Mouse (Mus musculus): ENCODE data around the gene Tulp2. TPM values are rescaled to one million over a fixed set of nuclear protein-coding genes. Genes with fewer than 3 reads are reported as not detected.
A peak's percentile ranks its signal among the peaks of the same experiment; 100 is the strongest.

Gene Tulp2
- polyA plus RNA-seq (2014; fragmentation: Nextera tagmentation; extraction: Ambion mirVana): 2.3 and 3.2 TPM in 2 replicates

- peak; percentile 68 for ATAC-seq (replicated peaks; ENCODE audit: low FRiP score)
- no peak within 1 kb of the TSS for H3K27ac ChIP-seq (ENCODE audit: low read depth, low read length)
- H3K4me3 ChIP-seq (ENCODE audit: low read depth, low read length): no peak within 1 kb of the TSS
- H3K27me3 ChIP-seq (replicated peaks; ENCODE audit: control insufficient read depth, insufficient read depth, low read length): no peaks in the 10 kb centered on the region
- H3K9ac ChIP-seq (ENCODE audit: low read depth, low read length): no peak within 1 kb of the TSS
- H3K4me1 ChIP-seq (replicated peaks; ENCODE audit: control insufficient read depth, insufficient read depth, low read length): peaks cover 9% of the 10 kb centered on the region
- H3K36me3 ChIP-seq (ENCODE audit: control insufficient read depth, insufficient read depth, low read length): no peaks in the 10 kb centered on the region
- H3K4me2 ChIP-seq: no peak within 1 kb of the TSS
- H3K9me3 ChIP-seq (ENCODE audit: control insufficient read depth, low read length): no peaks in the 10 kb centered on the region
- 45% methylated on average over 15 of the region's 15 CpGs for WGBS
- DNase-seq (ENCODE audit: low spot score): no peak
Measured at GRCm38 (mm10) chr7:45481374-45481927, at the start of gene Tulp2. Tulp2 (plus strand) TSS chr7:45481877.

DNA sequence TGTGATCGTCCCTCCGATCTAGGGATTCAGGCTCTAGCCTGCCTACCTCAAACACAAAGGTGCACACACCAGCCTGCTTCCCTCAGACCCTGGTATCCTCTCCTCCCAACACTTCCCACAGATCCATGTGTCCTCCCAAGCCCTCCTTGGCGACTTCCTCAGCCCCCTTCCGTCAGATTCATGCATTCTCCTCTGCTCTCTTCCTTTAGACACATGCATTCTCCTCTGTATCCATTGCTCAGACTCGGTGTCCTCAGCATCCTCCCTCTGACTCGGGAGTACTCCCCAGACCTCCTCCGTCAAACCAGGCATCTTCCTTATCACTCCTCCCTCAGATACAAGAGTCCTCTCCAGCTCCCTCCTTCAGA, 47.9 kb upstream of the Tulp2 start:
- 2% methylated on average over 7 of the region's 7 CpGs for WGBS

DNA sequence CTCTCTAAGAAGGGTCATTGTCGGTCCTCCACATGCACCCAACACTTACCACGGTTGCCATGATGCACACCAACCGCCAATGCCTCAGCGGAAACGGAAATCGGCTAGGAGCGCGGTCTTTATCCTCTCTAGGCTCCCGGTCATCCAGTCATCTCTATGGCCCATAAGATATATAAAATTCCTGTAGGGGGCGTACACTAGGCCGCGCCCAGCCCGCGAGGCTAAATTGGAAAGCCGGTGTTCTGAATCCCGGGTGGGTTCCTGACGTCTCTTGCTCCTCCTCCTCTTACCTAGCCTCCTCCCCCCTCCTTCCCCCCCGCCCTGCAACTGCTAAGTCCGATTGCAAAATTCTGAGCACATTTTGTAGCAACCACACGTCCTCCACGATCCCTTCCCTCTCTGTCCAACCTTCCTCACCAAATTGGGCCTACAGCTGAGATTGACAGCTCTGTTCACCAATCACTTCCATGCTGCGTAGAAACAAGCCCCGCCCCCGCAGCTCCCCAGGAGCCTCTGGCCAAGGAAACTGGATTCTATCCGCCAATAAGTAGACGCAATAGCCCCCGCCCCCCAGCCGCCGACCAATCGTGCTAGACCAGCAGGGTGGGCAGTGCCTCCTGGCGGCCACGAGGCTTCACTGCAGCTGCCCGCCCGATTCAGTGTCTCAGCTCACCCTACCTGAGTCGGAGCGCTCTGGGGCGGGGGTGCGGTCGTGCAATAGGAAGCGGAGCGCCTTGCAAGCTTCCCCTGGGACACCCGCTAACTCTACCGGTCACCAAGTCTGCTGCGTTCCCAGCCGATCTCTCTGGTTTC, 47.3 kb upstream of the Tulp2 start, which contains the start of gene Gys1:
Gene Gys1 (plus strand): TSS at position 642 of the 813 bp plus-strand sequence.
- H3K9ac ChIP-seq (ENCODE audit: low read depth, low read length): peak within 1 kb of the TSS; percentile 86
- DNase-seq (ENCODE audit: low spot score): peak; percentile 100
- peaks cover 17% of the 10 kb centered on the region for H3K36me3 ChIP-seq (ENCODE audit: control insufficient read depth, insufficient read depth, low read length)
- no peaks in the 10 kb centered on the region for H3K27me3 ChIP-seq (replicated peaks; ENCODE audit: control insufficient read depth, insufficient read depth, low read length)
- ATAC-seq (replicated peaks; ENCODE audit: low FRiP score): peak; percentile 97
- no peaks in the 10 kb centered on the region for H3K9me3 ChIP-seq (ENCODE audit: control insufficient read depth, low read length)
- H3K4me2 ChIP-seq: peak within 1 kb of the TSS; percentile 89
- peak within 1 kb of the TSS; percentile 83 for H3K4me3 ChIP-seq (ENCODE audit: low read depth, low read length)
- under 1% methylated on average over 45 of the region's 45 CpGs for WGBS
- H3K27ac ChIP-seq (ENCODE audit: low read depth, low read length): peak within 1 kb of the TSS; percentile 81
- peaks cover 32% of the 10 kb centered on the region for H3K4me1 ChIP-seq (replicated peaks; ENCODE audit: control insufficient read depth, insufficient read depth, low read length)

More for the DNA sequence above, 47.9 kb upstream of the Tulp2 start:
- Histone ChIP-seq H3K36me3 (ENCODE audit: control insufficient read depth, insufficient read depth, low read length) (peaks cover 22% of the 10 kb centered on the region), H3K27me3 (replicated peaks; ENCODE audit: control insufficient read depth, insufficient read depth, low read length) (no peaks in the 10 kb centered on the region), H3K4me3 (ENCODE audit: low read depth, low read length) (peak overlapping the region; percentile 83), H3K9me3 (ENCODE audit: control insufficient read depth, low read length) (no peaks in the 10 kb centered on the region), H3K9ac (ENCODE audit: low read depth, low read length) (peak overlapping the region; percentile 86), H3K27ac (ENCODE audit: low read depth, low read length) (peak overlapping the region; percentile 81), H3K4me1 (replicated peaks; ENCODE audit: control insufficient read depth, insufficient read depth, low read length) (peaks cover 32% of the 10 kb centered on the region), H3K4me2 (peak overlapping the region; percentile 89)
- DNase-seq (ENCODE audit: low spot score) (no peak), ATAC-seq (replicated peaks; ENCODE audit: low FRiP score) (no peak)

DNA sequence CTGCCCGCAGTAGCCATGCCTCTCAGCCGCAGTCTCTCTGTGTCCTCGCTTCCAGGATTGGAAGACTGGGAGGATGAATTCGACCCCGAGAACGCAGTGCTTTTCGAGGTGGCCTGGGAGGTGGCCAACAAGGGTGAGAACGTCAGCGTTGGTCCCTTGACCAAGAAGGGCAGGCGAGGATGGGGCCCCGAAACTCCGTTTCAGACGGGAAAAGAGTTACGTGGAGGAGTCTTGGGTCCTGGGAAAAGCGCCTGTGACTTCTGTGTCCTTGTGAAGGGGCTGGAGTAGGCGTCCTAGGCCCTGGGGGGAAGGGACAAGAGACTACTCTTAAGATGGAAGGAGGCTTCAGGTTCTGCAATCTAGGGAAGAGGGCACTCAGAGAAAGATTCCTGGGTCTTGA, 46.6 kb upstream of the Tulp2 start:
- no peaks in the 10 kb centered on the region for H3K27me3 ChIP-seq (replicated peaks; ENCODE audit: control insufficient read depth, insufficient read depth, low read length)
- H3K9me3 ChIP-seq (ENCODE audit: control insufficient read depth, low read length): no peaks in the 10 kb centered on the region
- DNase-seq (ENCODE audit: low spot score) (no peak), ATAC-seq (replicated peaks; ENCODE audit: low FRiP score) (no peak)
- WGBS: 4% methylated on average over 16 of the region's 16 CpGs
- H3K9ac ChIP-seq (ENCODE audit: low read depth, low read length): peak overlapping the region; percentile 78
- peaks cover 32% of the 10 kb centered on the region for H3K4me1 ChIP-seq (replicated peaks; ENCODE audit: control insufficient read depth, insufficient read depth, low read length)
- H3K4me3 ChIP-seq (ENCODE audit: low read depth, low read length): peak overlapping the region; percentile 83
- H3K27ac ChIP-seq (ENCODE audit: low read depth, low read length): peak overlapping the region; percentile 49; the same call in 1 of the 2 replicates
- H3K4me2 ChIP-seq: peak overlapping the region; percentile 89
- peaks cover 10% of the 10 kb centered on the region for H3K36me3 ChIP-seq (ENCODE audit: control insufficient read depth, insufficient read depth, low read length)

GRCm38 (mm10) chr7:45436444-45436843, 45.2 kb upstream of the Tulp2 start:
- WGBS: 88% methylated on average over 5 of the region's 5 CpGs
- Histone ChIP-seq H3K9ac (ENCODE audit: low read depth, low read length) (no peak overlapping the region), H3K27ac (ENCODE audit: low read depth, low read length) (no peak overlapping the region), H3K36me3 (ENCODE audit: control insufficient read depth, insufficient read depth, low read length) (peaks cover 5% of the 10 kb centered on the region; the same call in 1 of the 2 replicates), H3K4me2 (no peak overlapping the region), H3K4me1 (replicated peaks; ENCODE audit: control insufficient read depth, insufficient read depth, low read length) (peaks cover 32% of the 10 kb centered on the region), H3K4me3 (ENCODE audit: low read depth, low read length) (no peak overlapping the region), H3K9me3 (ENCODE audit: control insufficient read depth, low read length) (no peaks in the 10 kb centered on the region), H3K27me3 (replicated peaks; ENCODE audit: control insufficient read depth, insufficient read depth, low read length) (no peaks in the 10 kb centered on the region)
- no peak for ATAC-seq (replicated peaks; ENCODE audit: low FRiP score)
- no peak for DNase-seq (ENCODE audit: low spot score)

DNA sequence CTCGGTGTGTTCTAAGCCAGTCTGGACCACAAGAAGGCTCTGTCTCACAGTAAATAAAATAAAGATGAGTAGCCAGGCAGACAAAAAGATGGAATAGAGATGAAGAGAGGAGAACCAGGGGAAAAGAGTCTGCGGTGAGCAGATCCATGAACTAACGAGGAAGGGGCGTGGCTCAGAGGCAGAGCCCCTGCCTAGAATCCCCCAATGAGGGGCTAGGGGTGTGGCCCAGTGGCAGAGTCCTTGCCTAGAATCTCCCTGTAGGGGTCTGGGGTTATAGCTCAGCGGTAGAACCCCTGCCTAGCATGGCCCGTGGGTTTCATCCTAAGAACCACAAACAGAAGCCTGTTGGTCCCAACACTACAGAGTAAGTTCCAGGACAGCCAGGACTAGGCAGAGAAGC, 44.6 kb upstream of the Tulp2 start:
- ATAC-seq (replicated peaks; ENCODE audit: low FRiP score): no peak
- H3K27ac ChIP-seq (ENCODE audit: low read depth, low read length): 0 out of 2 replicates have a peak overlapping the region, but pooled peaks have one; percentile 17
- no peaks in the 10 kb centered on the region for H3K27me3 ChIP-seq (replicated peaks; ENCODE audit: control insufficient read depth, insufficient read depth, low read length)
- H3K9me3 ChIP-seq (ENCODE audit: control insufficient read depth, low read length): no peaks in the 10 kb centered on the region
- H3K4me3 ChIP-seq (ENCODE audit: low read depth, low read length): 0 out of 2 replicates have a peak overlapping the region, but pooled peaks have one; percentile 8
- WGBS: 31% methylated on average over 6 of the region's 6 CpGs
- H3K4me2 ChIP-seq: 0 out of 2 replicates have a peak overlapping the region, but pooled peaks have one; percentile 4
- H3K9ac ChIP-seq (ENCODE audit: low read depth, low read length): no peak overlapping the region
- DNase-seq (ENCODE audit: low spot score): no peak
- H3K36me3 ChIP-seq (ENCODE audit: control insufficient read depth, insufficient read depth, low read length): peaks cover 3% of the 10 kb centered on the region; the same call in 1 of the 2 replicates
- H3K4me1 ChIP-seq (replicated peaks; ENCODE audit: control insufficient read depth, insufficient read depth, low read length): peaks cover 32% of the 10 kb centered on the region

DNA sequence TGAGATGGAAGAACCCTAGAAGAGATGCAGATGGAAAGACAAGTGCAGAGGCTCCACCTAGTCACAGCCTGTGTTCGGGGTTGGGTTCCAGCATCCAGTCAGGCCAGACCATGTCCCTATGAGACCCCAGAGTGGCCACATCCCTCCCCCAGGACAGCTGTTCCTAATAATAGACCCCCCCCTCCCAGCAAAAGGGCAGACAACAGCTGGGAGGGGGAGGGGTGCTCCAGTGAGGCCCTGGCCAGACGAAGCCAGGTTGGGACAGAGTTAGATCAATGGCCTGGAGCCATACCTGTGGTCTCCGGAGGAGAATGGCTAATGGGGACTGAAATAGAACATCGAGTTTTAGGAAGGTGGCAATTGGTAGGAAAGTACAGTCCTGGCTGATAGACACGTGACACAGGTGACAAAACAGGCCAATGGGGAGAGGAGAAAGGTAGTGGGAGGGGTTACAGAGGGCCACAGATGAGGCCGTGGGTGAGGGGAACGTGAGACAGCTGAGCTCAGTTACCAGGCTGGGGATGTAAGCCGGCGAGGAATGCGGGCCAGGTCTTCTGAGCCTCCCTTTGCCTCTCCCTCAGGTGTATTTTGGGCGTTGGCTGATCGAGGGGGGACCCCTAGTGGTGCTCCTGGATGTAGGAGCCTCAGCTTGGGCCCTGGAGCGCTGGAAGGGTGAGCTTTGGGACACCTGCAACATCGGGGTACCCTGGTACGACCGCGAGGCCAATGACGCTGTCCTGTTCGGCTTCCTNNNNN, 44.0 kb upstream of the Tulp2 start, which contains the start of gene Ruvbl2:
Gene Ruvbl2 (minus strand): TSS at position 576 of the 756 bp plus-strand sequence.
- no peak for DNase-seq (ENCODE audit: low spot score)
- no peaks in the 10 kb centered on the region for H3K9me3 ChIP-seq (ENCODE audit: control insufficient read depth, low read length)
- peaks cover 2% of the 10 kb centered on the region; the same call in 1 of the 2 replicates for H3K36me3 ChIP-seq (ENCODE audit: control insufficient read depth, insufficient read depth, low read length)
- no peaks in the 10 kb centered on the region for H3K27me3 ChIP-seq (replicated peaks; ENCODE audit: control insufficient read depth, insufficient read depth, low read length)
- no peak for ATAC-seq (replicated peaks; ENCODE audit: low FRiP score)
- H3K27ac ChIP-seq (ENCODE audit: low read depth, low read length): 0 out of 2 replicates have a peak within 1 kb of the TSS, but pooled peaks have one; percentile 17
- no peak within 1 kb of the TSS for H3K9ac ChIP-seq (ENCODE audit: low read depth, low read length)
- peaks cover 31% of the 10 kb centered on the region for H3K4me1 ChIP-seq (replicated peaks; ENCODE audit: control insufficient read depth, insufficient read depth, low read length)
- WGBS: 38% methylated on average over 19 of the region's 19 CpGs
- H3K4me2 ChIP-seq: 0 out of 2 replicates have a peak within 1 kb of the TSS, but pooled peaks have one; percentile 4
- H3K4me3 ChIP-seq (ENCODE audit: low read depth, low read length): 0 out of 2 replicates have a peak within 1 kb of the TSS, but pooled peaks have one; percentile 8
